Mouse (Mus musculus): ENCODE results near the gene Epb41l5. TPM values are rescaled to one million over a fixed set of nuclear protein-coding genes. Genes with fewer than 3 reads are reported as not detected.
A peak's percentile ranks its signal among the peaks of the same experiment; 100 is the strongest.

Epb41l5 gene
- polyA plus RNA-seq (2012; rRNA removed) (4.0 and 6.4 TPM in 2 replicates), polyA plus RNA-seq (2014; fragmentation: Nextera tagmentation; extraction: Ambion mirVana) (12.9 and 13.1 TPM in 2 replicates)

GRCm38 (mm10) chr1:119648205-119649111 is at the start of gene Epb41l5:
Gene Epb41l5 (minus strand): TSS chr1:119649000.
- TF ChIP-seq EP300 (IDR thresholded peaks at IDR 0.05; ENCODE audit: low read depth) (no peak), CTCF (IDR thresholded peaks at IDR 0.05; ENCODE audit: low read depth) (0 out of 2 replicates have a peak, but pooled peaks have one; percentile 11)
- Histone ChIP-seq H3K27ac (peak within 1 kb of the TSS; percentile 23; the same call in 1 of the 2 replicates), H3K9ac (replicated peaks) (peak within 1 kb of the TSS; percentile 64), H3K4me1 (replicated peaks; ENCODE audit: control insufficient read depth in 2 of 2, insufficient read depth in 2 of 2, low read length in 1 of 2) (peaks cover 3 to 5% of the 10 kb centered on the region in 2 experiments; a peak in 1 of 4 replicates), H3K9me3 (ENCODE audit: control insufficient read depth, low read length) (no peaks in the 10 kb centered on the region), H3K4me3 (ENCODE audit: insufficient read depth in 1 of 2, low read depth in 2 of 2, low read length in 2 of 2) (peak within 1 kb of the TSS; percentile 70 to 87), H3K27me3 (ENCODE audit: control insufficient read depth, insufficient read depth, low read length) (no peaks in the 10 kb centered on the region), H3K36me3 (replicated peaks; ENCODE audit: control insufficient read depth, insufficient read depth, low read depth) (no peaks in the 10 kb centered on the region), H3K4me2 (ENCODE audit: low read depth) (peak within 1 kb of the TSS; percentile 64)
- DNase-seq (ENCODE audit: low read depth in 3 of 3, low spot score in 3 of 3) (peak; percentile 65 to 70 (median 67)), ATAC-seq (ENCODE audit: insufficient read depth) (peak; percentile 90)
- under 1% methylated on average over 73 of the region's 86 CpGs for WGBS (ENCODE audit: insufficient replicate concordance)

GRCm38 (mm10) chr1:119696860-119697259 is 48.1 kb upstream of the Epb41l5 start:
- DNase-seq (ENCODE audit: low read depth in 3 of 3, low spot score in 3 of 3) (no peak), ATAC-seq (ENCODE audit: insufficient read depth) (no peak)
- Histone ChIP-seq H3K9me3 (ENCODE audit: control insufficient read depth, low read length) (no peaks in the 10 kb centered on the region), H3K4me2 (ENCODE audit: low read depth) (no peak overlapping the region), H3K9ac (replicated peaks) (no peak overlapping the region), H3K27ac (no peak overlapping the region), H3K36me3 (replicated peaks; ENCODE audit: control insufficient read depth, insufficient read depth, low read depth) (no peaks in the 10 kb centered on the region), H3K4me3 (ENCODE audit: insufficient read depth in 1 of 2, low read depth in 2 of 2, low read length in 2 of 2) (no peak overlapping the region), H3K27me3 (ENCODE audit: control insufficient read depth, insufficient read depth, low read length) (no peaks in the 10 kb centered on the region), H3K4me1 (replicated peaks; ENCODE audit: control insufficient read depth in 2 of 2, insufficient read depth in 2 of 2, low read length in 1 of 2) (no peaks in the 10 kb centered on the region)
- TF ChIP-seq CTCF (IDR thresholded peaks at IDR 0.05; ENCODE audit: low read depth) = no peak
- no peak for TF ChIP-seq EP300 (IDR thresholded peaks at IDR 0.05; ENCODE audit: low read depth)
- 89% methylated on average over 1 of the region's 1 CpGs for WGBS (ENCODE audit: insufficient replicate concordance)

- 71% methylated on average over 3 of the region's 3 CpGs for WGBS (ENCODE audit: insufficient replicate concordance)
- Histone ChIP-seq H3K9me3 (ENCODE audit: control insufficient read depth, low read length) (no peaks in the 10 kb centered on the region), H3K9ac (replicated peaks) (no peak overlapping the region), H3K4me1 (replicated peaks; ENCODE audit: control insufficient read depth in 2 of 2, insufficient read depth in 2 of 2, low read length in 1 of 2) (peaks cover 3 to 4% of the 10 kb centered on the region in 2 experiments; a peak in 2 of 4 replicates), H3K27ac (no peak overlapping the region), H3K27me3 (ENCODE audit: control insufficient read depth, insufficient read depth, low read length) (no peaks in the 10 kb centered on the region), H3K4me2 (ENCODE audit: low read depth) (no peak overlapping the region), H3K4me3 (ENCODE audit: insufficient read depth in 1 of 2, low read depth in 2 of 2, low read length in 2 of 2) (no peak overlapping the region), H3K36me3 (replicated peaks; ENCODE audit: control insufficient read depth, insufficient read depth, low read depth) (no peaks in the 10 kb centered on the region)
- DNase-seq (ENCODE audit: low read depth in 3 of 3, low spot score in 3 of 3) = peak in 2 of 3 experiments; percentile 22 to 30
- ATAC-seq (ENCODE audit: insufficient read depth) = peak; percentile 74; the same call in 1 of the 2 replicates
- TF ChIP-seq CTCF (IDR thresholded peaks at IDR 0.05; ENCODE audit: low read depth) (peak; percentile 22), EP300 (IDR thresholded peaks at IDR 0.05; ENCODE audit: low read depth) (peak; percentile 59)
Observed at GRCm38 (mm10) chr1:119685773-119686558, 37.2 kb upstream of the Epb41l5 start.

- TF ChIP-seq EP300 (IDR thresholded peaks at IDR 0.05; ENCODE audit: low read depth) (no peak), CTCF (IDR thresholded peaks at IDR 0.05; ENCODE audit: low read depth) (no peak)
- ATAC-seq (ENCODE audit: insufficient read depth) = no peak
Observed at GRCm38 (mm10) chr1:119681663-119682213, 32.9 kb upstream of the Epb41l5 start.

More at GRCm38 (mm10) chr1:119681663-119682213, 32.9 kb upstream of the Epb41l5 start:
- H3K9ac ChIP-seq (replicated peaks) = no peak overlapping the region
- peaks cover 3% of the 10 kb centered on the region in 2 experiments; a peak in 2 of 4 replicates for H3K4me1 ChIP-seq (replicated peaks; ENCODE audit: control insufficient read depth in 2 of 2, insufficient read depth in 2 of 2, low read length in 1 of 2)
- H3K4me3 ChIP-seq (ENCODE audit: insufficient read depth in 1 of 2, low read depth in 2 of 2, low read length in 2 of 2) = no peak overlapping the region
- no peak overlapping the region for H3K4me2 ChIP-seq (ENCODE audit: low read depth)
- WGBS (ENCODE audit: insufficient replicate concordance) = 58% methylated on average over 2 of the region's 2 CpGs
- DNase-seq (ENCODE audit: low read depth in 3 of 3, low spot score in 3 of 3) = no peak
- no peaks in the 10 kb centered on the region for H3K9me3 ChIP-seq (ENCODE audit: control insufficient read depth, low read length)
- no peak overlapping the region for H3K27ac ChIP-seq
- no peaks in the 10 kb centered on the region for H3K36me3 ChIP-seq (replicated peaks; ENCODE audit: control insufficient read depth, insufficient read depth, low read depth)
- H3K27me3 ChIP-seq (ENCODE audit: control insufficient read depth, insufficient read depth, low read length) = no peaks in the 10 kb centered on the region

Data from liver, embryonic 14.5 days (tissue).